20 mouse cellular contexts compared by ENCODE assay signal in genomic region chr14:103481514-103481913, GRCm38 (mm10). TPM values are rescaled to one million over a fixed set of nuclear protein-coding genes. Genes with fewer than 3 reads are reported as not detected.
"Had no signal": no experiment of that assay in that cellular context is flagged by ENCODE, and none has a peak within 500 bp of the region (broad histone marks: within the 10 kb centered on the region; RNA-seq: fewer than 3 reads in every experiment).

No protein-coding gene starts in this region.

- H3K9ac ChIP-seq: intestine, embryonic 15.5 days; limb, embryonic 13.5 days; liver, embryonic 14.5 days; liver, postnatal 0 days; lung, embryonic 14.5 days; stomach, embryonic 15.5 days had no signal

- H3K4me1 ChIP-seq: intestine, embryonic 15.5 days; limb, embryonic 10.5 days; limb, embryonic 13.5 days; stomach, embryonic 15.5 days had no signal

- H3K27ac ChIP-seq: intestine, embryonic 15.5 days; kidney, postnatal 0 days; layer of hippocampus, adult 2 months; limb, embryonic 10.5 days; limb, embryonic 13.5 days; liver, embryonic 14.5 days; macrophage; stomach, embryonic 15.5 days had no signal

- H3K4me2 ChIP-seq: intestine, embryonic 15.5 days; limb, embryonic 13.5 days; lung, embryonic 14.5 days; stomach, embryonic 15.5 days had no signal

- H3K9me3 ChIP-seq: intestine, embryonic 15.5 days; limb, embryonic 10.5 days; limb, embryonic 13.5 days; stomach, embryonic 15.5 days had no signal

- H3K4me3 ChIP-seq: intestine, embryonic 15.5 days; layer of hippocampus, adult 2 months; limb, embryonic 10.5 days; limb, embryonic 13.5 days; stomach, embryonic 15.5 days had no signal

- DNase-seq: kidney, adult 18-20 months; kidney, postnatal 25 days; layer of hippocampus, adult 9-11 months; liver; liver, postnatal 0 days; lung, embryonic 14.5 days; lung, postnatal 10 days; midbrain, embryonic 14.5 days; spleen, adult 18-20 months; thymus, postnatal 25 days had no signal

- ATAC-seq: intestine, embryonic 15.5 days; liver, postnatal 0 days had no signal

- H3K27me3 ChIP-seq: intestine, embryonic 15.5 days; limb, embryonic 13.5 days; stomach, embryonic 15.5 days had no signal

- H3K36me3 ChIP-seq: intestine, embryonic 15.5 days; limb, embryonic 10.5 days; limb, embryonic 13.5 days; stomach, embryonic 15.5 days had no signal

RNA-seq across cellular contexts. Expression of gene Scel, which starts 31.6 kb away (rescaled TPM):
- total RNA-seq: midbrain, postnatal 0 days had no signal
- polyA plus RNA-seq: large intestine, adult 2 months; liver, postnatal 0 days had no signal
